Mouse (Mus musculus): ENCODE measurements around the gene Lats2. TPM values are rescaled to one million over a fixed set of nuclear protein-coding genes. Genes with fewer than 3 reads are reported as not detected.
"Not testable (repeated sequence)": the region's sequence is repeated elsewhere in the genome, so short reads cannot be mapped to it uniquely, and the experiment has no call there.

Gene Lats2
- polyA plus RNA-seq, 1 experiment from 2014 or later: 11.2 TPM

GRCm38 (mm10) chr14:57657500-57657899 is 100.7 kb downstream of the Lats2 start:
- H3K4me2 ChIP-seq: no peak overlapping the region
- no peak overlapping the region for H3K4me3 ChIP-seq
- H3K27ac ChIP-seq (replicated peaks): no peak overlapping the region
- no peak for ATAC-seq (ENCODE audit: low read depth)
- no peaks in the 10 kb centered on the region for H3K9me3 ChIP-seq
- no peaks in the 10 kb centered on the region for H3K27me3 ChIP-seq
- no peaks in the 10 kb centered on the region for H3K4me1 ChIP-seq (replicated peaks)
- no peaks in the 10 kb centered on the region for H3K36me3 ChIP-seq
- 100% methylated on average over 2 of the region's 2 CpGs for WGBS
- no peak overlapping the region for H3K9ac ChIP-seq

GRCm38 (mm10) chr14:57656519-57656918 is 101.7 kb downstream of the Lats2 start:
- H3K9me3 ChIP-seq; ATAC-seq (ENCODE audit: low read depth); H3K9ac ChIP-seq; H3K36me3 ChIP-seq; H3K4me2 ChIP-seq; H3K4me1 ChIP-seq (replicated peaks); H3K27ac ChIP-seq (replicated peaks); H3K27me3 ChIP-seq; H3K4me3 ChIP-seq: not testable (repeated sequence)
- 95% methylated on average over 3 of the region's 3 CpGs for WGBS

- Histone ChIP-seq H3K27me3 (no peaks in the 10 kb centered on the region), H3K9ac (no peak overlapping the region), H3K36me3 (no peaks in the 10 kb centered on the region), H3K4me1 (replicated peaks) (no peaks in the 10 kb centered on the region), H3K4me2 (no peak overlapping the region), H3K9me3 (no peaks in the 10 kb centered on the region), H3K4me3 (no peak overlapping the region), H3K27ac (replicated peaks) (no peak overlapping the region)
- ATAC-seq (ENCODE audit: low read depth): no peak
These were observed 108.7 kb downstream of the Lats2 start for GRCm38 (mm10) chr14:57649501-57649900.

- 97% methylated on average over 4 of the region's 4 CpGs for WGBS
- Histone ChIP-seq H3K4me1 (replicated peaks) (no peaks in the 10 kb centered on the region), H3K36me3 (no peaks in the 10 kb centered on the region; the same call in 1 of the 2 replicates), H3K4me3 (no peak overlapping the region), H3K27me3 (no peaks in the 10 kb centered on the region), H3K9me3 (no peaks in the 10 kb centered on the region), H3K27ac (replicated peaks) (no peak overlapping the region), H3K4me2 (no peak overlapping the region), H3K9ac (no peak overlapping the region)
- no peak for ATAC-seq (ENCODE audit: low read depth)
These were observed 112.0 kb downstream of the Lats2 start for GRCm38 (mm10) chr14:57646155-57646554.

Small RNAs within 50 kb of the gene (microRNA-seq; reads per million reads assigned to microRNA genes)
- not detected for gene Mir3077

Other genes with a start within 250 kb of the Lats2 start
- gene Il17d, start 233.6 kb downstream of the Lats2 start, polyA plus RNA-seq (2015; fragmentation: Nextera tagmentation; extraction: Ambion mirVana): 3.9 and 4.7 TPM in 2 replicates
- 92.3 and 108 TPM in 2 replicates for gene Eef1akmt1, start 186.8 kb downstream of the Lats2 start, polyA plus RNA-seq (2015; fragmentation: Nextera tagmentation; extraction: Ambion mirVana)
- gene Xpo4, start 93.0 kb downstream of the Lats2 start, polyA plus RNA-seq (2015; fragmentation: Nextera tagmentation; extraction: Ambion mirVana): 12.0 and 14.3 TPM in 2 replicates
- not detected in 2 replicates for gene Gm49361, start 12.3 kb downstream of the Lats2 start, polyA plus RNA-seq (2015; fragmentation: Nextera tagmentation; extraction: Ambion mirVana)
- gene Sap18, start 39.8 kb upstream of the Lats2 start, polyA plus RNA-seq (2015; fragmentation: Nextera tagmentation; extraction: Ambion mirVana): 24.6 and 31.0 TPM in 2 replicates
- 7.7 and 10.1 TPM in 2 replicates for gene Ska3, start 67.8 kb upstream of the Lats2 start, polyA plus RNA-seq (2015; fragmentation: Nextera tagmentation; extraction: Ambion mirVana)
- 132 and 152 TPM in 2 replicates for gene Mrpl57, start 67.8 kb upstream of the Lats2 start, polyA plus RNA-seq (2015; fragmentation: Nextera tagmentation; extraction: Ambion mirVana)
- gene Zdhhc20, start 131.9 kb upstream of the Lats2 start, polyA plus RNA-seq (2015; fragmentation: Nextera tagmentation; extraction: Ambion mirVana): 48.9 and 50.9 TPM in 2 replicates
- gene Micu2, start 240.9 kb upstream of the Lats2 start, polyA plus RNA-seq (2015; fragmentation: Nextera tagmentation; extraction: Ambion mirVana): 67.0 and 71.3 TPM in 2 replicates

Data from neural tube, embryonic 13.5 days (tissue).